Mouse (Mus musculus) MEL (cell line): Measurements from ENCODE around the gene Gulp1. TPM values are rescaled to one million over a fixed set of nuclear protein-coding genes. Genes with fewer than 3 reads are reported as not detected.

Source experiments
- DNase-seq: peaks from one replicate; pipeline ENCODE4 v3.0.0; 2011; ENCODE audit warnings: low read depth, low spot score
- H3K27ac ChIP-seq: 2 replicates; pipeline ENCODE4 v1.5.1; 2012; ENCODE audit warnings: low read depth, mild to moderate bottlenecking, control low read depth, low read length, moderate library complexity; ENCODE audit not compliant: control insufficient read depth
- H3K27me3 ChIP-seq, 2 experiments: fragments of 150-350 bp in 1 of 2; sonication (generic) in 1 of 2; 2 replicates each; pipeline ENCODE4 v1.6.1; 2012; ENCODE audit warnings: low read length in 2 of 2, mild to moderate bottlenecking in 2 of 2, improper control_type of control experiment in 1 of 2, moderate library complexity in 1 of 2; ENCODE audit not compliant: insufficient read depth in 2 of 2, control insufficient read depth in 1 of 2
- H3K36me3 ChIP-seq, 2 experiments: 2 replicates each; pipeline ENCODE4 v1.6.1; 2012 to 2014; ENCODE audit warnings: low read length in 2 of 2, improper control_type of control experiment in 1 of 2, inconsistent platforms in 1 of 2, mild to moderate bottlenecking in 1 of 2; ENCODE audit not compliant: insufficient read depth in 2 of 2, control insufficient read depth in 1 of 2
- H3K4me1 ChIP-seq, 2 experiments: fragments of 150-350 bp in 1 of 2; sonication (generic) in 1 of 2; 2 replicates each; pipeline ENCODE4 v1.6.1; 2012; ENCODE audit warnings: low read length in 2 of 2, improper control_type of control experiment in 1 of 2, mild to moderate bottlenecking in 1 of 2; ENCODE audit not compliant: insufficient read depth in 2 of 2, control insufficient read depth in 1 of 2
- H3K4me3 ChIP-seq, 2 experiments: fragments of 150-350 bp in 1 of 2; sonication (generic) in 1 of 2; 2 replicates each; pipeline ENCODE4 v1.5.1; 2012; ENCODE audit warnings: low read depth in 2 of 2, low read length in 2 of 2, mild to moderate bottlenecking in 2 of 2, moderate library complexity in 2 of 2, control low read depth in 1 of 2, improper control_type of control experiment in 1 of 2; ENCODE audit not compliant: control insufficient read depth in 1 of 2, insufficient read depth in 1 of 2
- H3K79me2 ChIP-seq: 2 replicates; pipeline ENCODE4 v1.6.1; 2012; ENCODE audit warnings: mild to moderate bottlenecking, low read length, moderate library complexity; ENCODE audit not compliant: control insufficient read depth, poor library complexity, insufficient read depth
- H3K9ac ChIP-seq: 2 replicates; pipeline ENCODE4 v1.6.1; 2012; ENCODE audit warnings: low read depth, mild to moderate bottlenecking, control low read depth, low read length, moderate library complexity; ENCODE audit not compliant: control insufficient read depth, poor library complexity, severe bottlenecking
- H3K9me3 ChIP-seq: fragments of 150-350 bp; sonication (generic); replicated peaks from 2 replicates; pipeline ENCODE4 v1.6.1; 2012; ENCODE audit warnings: mild to moderate bottlenecking, low read length, improper control_type of control experiment, moderate library complexity; ENCODE audit not compliant: insufficient read depth
- BHLHE40 ChIP-seq: IDR thresholded peaks from 2 replicates; pipeline ENCODE4 v1.6.1; 2012; ENCODE audit warnings: low read depth, mild to moderate bottlenecking, inconsistent platforms, low read length, improper control_type of control experiment, borderline replicate concordance
- CHD2 ChIP-seq: IDR thresholded peaks from 2 replicates; pipeline ENCODE4 v1.6.1; 2011; ENCODE audit warnings: low read length, improper control_type of control experiment
- CTCF ChIP-seq, 3 experiments: IDR thresholded peaks in 2 of 3; conservative IDR thresholded peaks in 1 of 3; 2 replicates each; pipeline ENCODE4 v1.5.1; 2011 to 2012; ENCODE audit warnings: low read length in 3 of 3, low read depth in 2 of 3, mild to moderate bottlenecking in 2 of 3, improper control_type of control experiment in 1 of 3, inconsistent platforms in 1 of 3, mixed read lengths in 1 of 3, moderate library complexity in 1 of 3; ENCODE audit not compliant: control insufficient read depth in 1 of 3, insufficient read depth in 1 of 3, poor library complexity in 1 of 3, severe bottlenecking in 1 of 3
- E2F4 ChIP-seq: IDR thresholded peaks from 2 replicates; pipeline ENCODE4 v1.6.1; 2011; ENCODE audit warnings: low read depth, low read length, improper control_type of control experiment, borderline replicate concordance
- ETS1 ChIP-seq: IDR thresholded peaks from 2 replicates; pipeline ENCODE4 v1.6.1; 2012; ENCODE audit warnings: low read depth, mild to moderate bottlenecking, inconsistent platforms, low read length, improper control_type of control experiment, moderate library complexity
- GABPA ChIP-seq: IDR thresholded peaks from 2 replicates; pipeline ENCODE4 v1.6.1; 2012; ENCODE audit warnings: low read depth, mild to moderate bottlenecking, inconsistent platforms, low read length, improper control_type of control experiment, moderate library complexity
- HCFC1 ChIP-seq: IDR thresholded peaks from 2 replicates; pipeline ENCODE4 v1.6.1; 2012; ENCODE audit warnings: low read depth, mild to moderate bottlenecking, inconsistent platforms, low read length, improper control_type of control experiment, moderate library complexity
- JUND ChIP-seq: IDR thresholded peaks from 2 replicates; pipeline ENCODE4 v1.6.1; 2011; ENCODE audit warnings: low read depth, mild to moderate bottlenecking, improper control_type of control experiment, low read length
- KAT2A ChIP-seq: conservative IDR thresholded peaks from 2 replicates; pipeline ENCODE4 v1.6.1; 2012; ENCODE audit warnings: low read depth, low read length, improper control_type of control experiment, inconsistent platforms
- MAFK ChIP-seq: IDR thresholded peaks from 2 replicates; pipeline ENCODE4 v1.6.1; 2011; ENCODE audit warnings: low read depth, mild to moderate bottlenecking, low read length, improper control_type of control experiment, borderline replicate concordance
- MAX ChIP-seq: IDR thresholded peaks from 2 replicates; pipeline ENCODE4 v1.6.1; 2011; ENCODE audit warnings: low read length, improper control_type of control experiment
- MYB ChIP-seq: IDR thresholded peaks from 2 replicates; pipeline ENCODE4 v1.6.1; 2011; ENCODE audit warnings: mild to moderate bottlenecking, low read depth, low read length, improper control_type of control experiment
- NELFE ChIP-seq: IDR thresholded peaks from 2 replicates; pipeline ENCODE4 v1.6.1; 2011; ENCODE audit warnings: low read depth, low read length, improper control_type of control experiment
- NRF1 ChIP-seq: IDR thresholded peaks from 2 replicates; pipeline ENCODE4 v1.6.1; 2014; ENCODE audit warnings: low read depth, mild to moderate bottlenecking, inconsistent platforms, low read length, improper control_type of control experiment, moderate library complexity; ENCODE audit not compliant: poor library complexity, insufficient read depth, severe bottlenecking
- POLR2A ChIP-seq, 2 experiments: IDR thresholded peaks; 2 replicates each; pipeline ENCODE4 v1.6.1; 2011 to 2012; ENCODE audit warnings: low read length in 2 of 2, mild to moderate bottlenecking in 2 of 2, control low read depth in 1 of 2, improper control_type of control experiment in 1 of 2, low read depth in 1 of 2, moderate library complexity in 1 of 2; ENCODE audit not compliant: control insufficient read depth in 1 of 2, insufficient read depth in 1 of 2, poor library complexity in 1 of 2
- POLR2AphosphoS2 ChIP-seq: IDR thresholded peaks from 2 replicates; pipeline ENCODE4 v1.6.1; 2011; ENCODE audit warnings: low read length, improper control_type of control experiment
- POLR2AphosphoS5 ChIP-seq: IDR thresholded peaks from 2 replicates; pipeline ENCODE4 v1.6.1; 2012; ENCODE audit warnings: low read depth, borderline replicate concordance, mild to moderate bottlenecking, inconsistent platforms, low read length, moderate library complexity, mixed read lengths
- RCOR1 ChIP-seq: IDR thresholded peaks from 2 replicates; pipeline ENCODE4 v1.6.1; 2012; ENCODE audit warnings: low read depth, mild to moderate bottlenecking, inconsistent platforms, low read length, improper control_type of control experiment
- SMC3 ChIP-seq: IDR thresholded peaks from 2 replicates; pipeline ENCODE4 v1.6.1; 2011; ENCODE audit warnings: low read depth, low read length, improper control_type of control experiment
- TAL1 ChIP-seq: IDR thresholded peaks from 2 replicates; pipeline ENCODE4 v1.6.1; 2012; ENCODE audit warnings: mild to moderate bottlenecking, inconsistent platforms, low read length, moderate library complexity, mixed read lengths
- TCF12 ChIP-seq: IDR thresholded peaks from 2 replicates; pipeline ENCODE4 v1.6.1; 2014; ENCODE audit warnings: low read depth, mild to moderate bottlenecking, inconsistent platforms, low read length, improper control_type of control experiment, moderate library complexity
- USF2 ChIP-seq, 2 experiments: IDR thresholded peaks; 2 replicates each; pipeline ENCODE4 v1.6.1; 2011 to 2012; ENCODE audit warnings: improper control_type of control experiment in 2 of 2, low read length in 2 of 2, borderline replicate concordance in 1 of 2, inconsistent platforms in 1 of 2, low read depth in 1 of 2, mild to moderate bottlenecking in 1 of 2; ENCODE audit not compliant: insufficient read depth in 1 of 2
- ZC3H11A ChIP-seq: IDR thresholded peaks from 2 replicates; pipeline ENCODE4 v1.6.1; 2012; ENCODE audit warnings: low read depth, mild to moderate bottlenecking, inconsistent platforms, low read length, improper control_type of control experiment
- ZKSCAN1 ChIP-seq: IDR thresholded peaks from 2 replicates; pipeline ENCODE4 v1.6.1; 2012; ENCODE audit warnings: low read depth, mild to moderate bottlenecking, inconsistent platforms, low read length, improper control_type of control experiment, moderate library complexity
- polyA plus RNA-seq, 2 experiments: library from polyadenylated mRNA; stranded (reverse) in 1 of 2; unstranded in 1 of 2; fragments of >175 nt in 1 of 2; fragments of >200 nt in 1 of 2; gene quantifications; 2 replicates each; pipeline versions ENCODE4 v1.2.1 to v1.2.4; 2012; ENCODE audit warnings: low replicate concordance in 2 of 2, low read depth in 1 of 2; ENCODE audit not compliant: insufficient read length in 2 of 2, insufficient read depth in 1 of 2, missing spikeins in 1 of 2
- total RNA-seq: library from RNA; depleted of rRNA; stranded (reverse); fragments of 300-350 nt; gene quantifications from 2 replicates; pipeline ENCODE4 v1.2.3, GENCODE M21; 2012; rRNA removed

The Gulp1 gene
- total RNA-seq (not detected in 2 replicates), polyA plus RNA-seq (not detected)

DNA sequence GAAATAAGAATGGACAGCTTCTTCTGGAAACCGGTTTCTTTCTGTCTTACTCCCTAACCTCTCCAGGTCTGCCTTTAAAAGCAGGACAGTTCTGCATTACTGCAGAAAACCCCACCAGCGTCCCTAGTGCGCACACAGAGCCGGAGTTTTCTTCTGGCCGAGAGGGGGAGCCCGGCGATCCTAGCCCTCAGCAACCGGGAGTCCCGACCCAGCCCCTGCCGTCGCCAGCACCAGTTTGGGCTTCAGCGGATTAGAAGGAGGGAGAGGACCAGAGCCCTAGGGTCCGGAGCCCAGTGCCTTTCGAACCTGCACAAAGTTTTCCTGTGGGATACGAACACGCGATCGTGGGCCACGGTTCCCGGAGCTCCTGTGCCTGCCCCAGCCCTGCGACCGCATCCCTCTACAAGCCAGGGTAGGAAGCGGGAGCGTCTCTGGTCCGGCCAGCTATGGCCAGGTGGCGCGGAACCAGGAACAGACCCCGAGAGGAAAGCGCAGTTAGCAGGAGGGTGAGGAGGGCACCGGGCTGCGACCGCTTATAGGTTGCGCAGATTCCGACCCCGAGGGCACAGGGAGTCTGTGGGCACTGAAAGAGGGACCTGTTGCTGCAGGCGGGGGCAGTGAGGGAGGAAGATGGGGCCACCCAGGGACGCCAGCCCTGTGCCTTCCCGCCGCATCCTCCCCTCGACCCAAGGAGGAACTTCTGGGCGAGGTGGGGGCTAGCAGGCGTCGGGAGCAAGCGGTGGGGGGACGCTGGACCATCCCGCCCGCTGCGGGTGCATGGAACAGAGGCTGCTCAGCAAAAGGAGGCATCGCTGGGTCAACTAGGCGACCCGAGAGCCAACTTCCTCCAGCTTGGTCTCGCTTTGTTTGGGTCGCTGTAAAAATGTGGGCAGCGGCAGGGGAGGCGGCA is at the start of gene Gulp1:
Gulp1 (plus strand) TSS at position 51 of the 910 bp plus-strand sequence.
- Histone ChIP-seq H3K27ac (no peak within 1 kb of the TSS), H3K9me3 (no peaks in the 10 kb centered on the region)
- no peak for DNase-seq

DNA sequence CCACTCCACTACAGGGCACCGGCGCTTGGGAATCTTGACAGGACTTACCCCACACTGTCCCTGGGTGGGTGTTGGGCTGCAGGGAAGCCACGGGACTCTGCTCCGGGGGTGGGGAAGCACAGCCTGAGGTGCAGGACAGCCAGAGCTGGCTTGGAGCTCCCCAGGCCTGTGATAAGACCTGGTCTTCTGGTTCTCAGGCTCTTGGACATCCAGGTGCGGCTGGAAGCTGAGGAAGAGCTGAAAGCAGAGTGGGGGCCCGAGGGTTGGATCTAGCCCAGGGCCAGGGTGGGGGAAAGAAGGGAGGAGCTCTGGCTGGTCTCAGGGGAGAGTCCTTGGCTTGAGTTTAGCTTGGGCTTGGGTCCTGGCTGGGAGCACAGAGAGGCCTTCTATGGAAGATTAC is 1.1 kb upstream of the Gulp1 start:
- H3K27me3 ChIP-seq, result no peaks in the 10 kb centered on the region
- H3K9ac ChIP-seq, result no peak overlapping the region
- H3K4me3 ChIP-seq, result no peak overlapping the region
- no peak for TF ChIP-seq POLR2AphosphoS5
- TF ChIP-seq POLR2A (IDR thresholded peaks at IDR 0.05; ENCODE audit: control insufficient read depth in 1 of 2, insufficient read depth in 1 of 2, low read depth in 1 of 2, low read length in 2 of 2, poor library complexity in 1 of 2), result no peak
- no peak for TF ChIP-seq E2F4
- no peak for TF ChIP-seq MAFK
- TF ChIP-seq BHLHE40, result no peak
- TF ChIP-seq TAL1, result no peak
- TF ChIP-seq CTCF (IDR thresholded peaks at IDR 0.05 in 2 of 3, conservative IDR thresholded peaks at IDR 0.05 in 1 of 3; ENCODE audit: control insufficient read depth in 1 of 3, insufficient read depth in 1 of 3, low read depth in 2 of 3, low read length in 3 of 3, poor library complexity in 1 of 3, severe bottlenecking in 1 of 3), result no peak
- no peak for TF ChIP-seq ZKSCAN1
- TF ChIP-seq POLR2AphosphoS2, result no peak
- no peak for TF ChIP-seq TCF12
- no peak for TF ChIP-seq KAT2A
- TF ChIP-seq USF2 (IDR thresholded peaks at IDR 0.05; ENCODE audit: borderline replicate concordance in 1 of 2, insufficient read depth in 1 of 2, low read depth in 1 of 2, low read length in 2 of 2), result no peak
- no peak for TF ChIP-seq MYB
- no peak for TF ChIP-seq ETS1
- DNase-seq, result no peak
- H3K36me3 ChIP-seq, result no peaks in the 10 kb centered on the region
- no peaks in the 10 kb centered on the region for H3K79me2 ChIP-seq
- no peaks in the 10 kb centered on the region for H3K9me3 ChIP-seq
- no peak overlapping the region for H3K27ac ChIP-seq
- H3K4me1 ChIP-seq, result no peaks in the 10 kb centered on the region

More for the DNA sequence above, at the start of gene Gulp1:
- H3K36me3 ChIP-seq, result no peaks in the 10 kb centered on the region
- H3K79me2 ChIP-seq, result no peaks in the 10 kb centered on the region
- no peak within 1 kb of the TSS for H3K9ac ChIP-seq
- H3K4me3 ChIP-seq, result no peak within 1 kb of the TSS
- TF ChIP-seq ZKSCAN1 (no peak), RCOR1 (no peak), TAL1 (no peak), MAX (no peak), ETS1 (no peak), HCFC1 (no peak), E2F4 (no peak), NELFE (no peak), SMC3 (no peak), BHLHE40 (no peak), ZC3H11A (no peak), POLR2AphosphoS2 (no peak), CHD2 (no peak), JUND (no peak), CTCF (IDR thresholded peaks at IDR 0.05 in 2 of 3, conservative IDR thresholded peaks at IDR 0.05 in 1 of 3; ENCODE audit: control insufficient read depth in 1 of 3, insufficient read depth in 1 of 3, low read depth in 2 of 3, low read length in 3 of 3, poor library complexity in 1 of 3, severe bottlenecking in 1 of 3) (no peak), GABPA (no peak), NRF1 (no peak)
- H3K27me3 ChIP-seq, result no peaks in the 10 kb centered on the region
- H3K4me1 ChIP-seq, result no peaks in the 10 kb centered on the region
